Mouse (Mus musculus): Measurements from ENCODE around the gene Mcpt8. TPM values are rescaled to one million over a fixed set of nuclear protein-coding genes. Genes with fewer than 3 reads are reported as not detected.
"Not testable (repeated sequence)": the region's sequence is repeated elsewhere in the genome, so short reads cannot be mapped to it uniquely, and the experiment has no call there.

Mcpt8 gene
- not detected in 2 replicates for polyA plus RNA-seq (2016; fragmentation: Nextera tagmentation; extraction: Ambion mirVana)

- Histone ChIP-seq H3K9me3 (no peaks in the 10 kb centered on the region), H3K4me1 (replicated peaks) (no peaks in the 10 kb centered on the region), H3K27me3 (no peaks in the 10 kb centered on the region), H3K4me3 (replicated peaks) (no peak within 1 kb of the TSS), H3K9ac (replicated peaks) (no peak within 1 kb of the TSS), H3K36me3 (no peaks in the 10 kb centered on the region), H3K27ac (no peak within 1 kb of the TSS), H3K4me2 (no peak within 1 kb of the TSS)
- WGBS = 98% methylated on average over 2 of the region's 2 CpGs
- ATAC-seq (ENCODE audit: insufficient number of reproducible peaks, insufficient read depth, low FRiP score, low TSS enrichment, low read depth) = no peak
Observed at GRCm38 (mm10) chr14:56085167-56085566, at the start of gene Mcpt8. TSS of gene Mcpt8 (minus strand) at chr14:56085273.

- not testable (repeated sequence) for H3K9ac ChIP-seq (replicated peaks); H3K36me3 ChIP-seq; H3K27ac ChIP-seq; ATAC-seq (ENCODE audit: insufficient number of reproducible peaks, insufficient read depth, low FRiP score, low TSS enrichment, low read depth); H3K4me3 ChIP-seq (replicated peaks); H3K4me1 ChIP-seq (replicated peaks); H3K9me3 ChIP-seq; H3K4me2 ChIP-seq; H3K27me3 ChIP-seq
- 93% methylated on average over 1 of the region's 1 CpGs for WGBS
Observed at GRCm38 (mm10) chr14:56133675-56134074, 48.6 kb upstream of the Mcpt8 start.

- WGBS = 80% methylated on average over 2 of the region's 2 CpGs
- H3K4me1 ChIP-seq (replicated peaks) = not testable (repeated sequence)
Observed at GRCm38 (mm10) chr14:56132508-56132907, 47.4 kb upstream of the Mcpt8 start, which contains the start of gene Gzmd. TSS of gene Gzmd (minus strand) at chr14:56132608.

GRCm38 (mm10) chr14:56128341-56128740, 43.3 kb upstream of the Mcpt8 start:
- ATAC-seq (ENCODE audit: insufficient number of reproducible peaks, insufficient read depth, low FRiP score, low TSS enrichment, low read depth) = no peak
- Histone ChIP-seq H3K9ac (replicated peaks) (no peak overlapping the region), H3K27ac (no peak overlapping the region), H3K36me3 (no peaks in the 10 kb centered on the region), H3K4me1 (replicated peaks) (no peaks in the 10 kb centered on the region), H3K4me3 (replicated peaks) (no peak overlapping the region), H3K4me2 (no peak overlapping the region), H3K27me3 (no peaks in the 10 kb centered on the region), H3K9me3 (no peaks in the 10 kb centered on the region)
- WGBS = 36% methylated on average over 3 of the region's 3 CpGs

More at GRCm38 (mm10) chr14:56132508-56132907, 47.4 kb upstream of the Mcpt8 start, which contains the start of gene Gzmd:
- not testable (repeated sequence) for H3K4me2 ChIP-seq; H3K36me3 ChIP-seq; H3K9me3 ChIP-seq; H3K9ac ChIP-seq (replicated peaks); H3K27me3 ChIP-seq; ATAC-seq (ENCODE audit: insufficient number of reproducible peaks, insufficient read depth, low FRiP score, low TSS enrichment, low read depth); H3K4me3 ChIP-seq (replicated peaks); H3K27ac ChIP-seq

GRCm38 (mm10) chr14:56123516-56123915, 38.4 kb upstream of the Mcpt8 start:
- Histone ChIP-seq H3K27ac (no peak overlapping the region), H3K27me3 (no peaks in the 10 kb centered on the region), H3K4me3 (replicated peaks) (no peak overlapping the region), H3K9me3 (no peaks in the 10 kb centered on the region), H3K9ac (replicated peaks) (no peak overlapping the region), H3K36me3 (no peaks in the 10 kb centered on the region), H3K4me1 (replicated peaks) (no peaks in the 10 kb centered on the region), H3K4me2 (no peak overlapping the region)
- ATAC-seq (ENCODE audit: insufficient number of reproducible peaks, insufficient read depth, low FRiP score, low TSS enrichment, low read depth) = no peak
- 87% methylated on average over 3 of the region's 3 CpGs for WGBS

- ATAC-seq (ENCODE audit: insufficient number of reproducible peaks, insufficient read depth, low FRiP score, low TSS enrichment, low read depth) = no peak
- H3K36me3 ChIP-seq = no peaks in the 10 kb centered on the region
- no peak within 1 kb of the TSS for H3K4me3 ChIP-seq (replicated peaks)
- H3K4me1 ChIP-seq (replicated peaks) = no peaks in the 10 kb centered on the region
- H3K9ac ChIP-seq (replicated peaks) = no peak within 1 kb of the TSS
- no peak within 1 kb of the TSS for H3K4me2 ChIP-seq
- H3K27me3 ChIP-seq = no peaks in the 10 kb centered on the region
- no peak within 1 kb of the TSS for H3K27ac ChIP-seq
- no peaks in the 10 kb centered on the region for H3K9me3 ChIP-seq
Observed at GRCm38 (mm10) chr14:56120525-56120924, 35.5 kb upstream of the Mcpt8 start, which contains the start of gene Gzme. TSS of gene Gzme (minus strand) at chr14:56120625.

- H3K4me1 ChIP-seq (replicated peaks); H3K36me3 ChIP-seq; H3K27me3 ChIP-seq; ATAC-seq (ENCODE audit: insufficient number of reproducible peaks, insufficient read depth, low FRiP score, low TSS enrichment, low read depth); H3K4me3 ChIP-seq (replicated peaks); H3K4me2 ChIP-seq; H3K9ac ChIP-seq (replicated peaks); H3K9me3 ChIP-seq; H3K27ac ChIP-seq: not testable (repeated sequence)
- 90% methylated on average over 33 of the region's 33 CpGs for WGBS
Observed at GRCm38 (mm10) chr14:56115531-56116310, 30.6 kb upstream of the Mcpt8 start.

GRCm38 (mm10) chr14:56105447-56106180, 20.5 kb upstream of the Mcpt8 start:
- ATAC-seq (ENCODE audit: insufficient number of reproducible peaks, insufficient read depth, low FRiP score, low TSS enrichment, low read depth) = no peak
- 83% methylated on average over 13 of the region's 13 CpGs for WGBS
- no peaks in the 10 kb centered on the region for H3K9me3 ChIP-seq
- H3K4me3 ChIP-seq (replicated peaks) = no peak overlapping the region
- no peak overlapping the region for H3K4me2 ChIP-seq
- H3K4me1 ChIP-seq (replicated peaks) = no peaks in the 10 kb centered on the region
- no peaks in the 10 kb centered on the region for H3K36me3 ChIP-seq
- no peak overlapping the region for H3K27ac ChIP-seq
- H3K9ac ChIP-seq (replicated peaks) = no peak overlapping the region
- H3K27me3 ChIP-seq = no peaks in the 10 kb centered on the region

GRCm38 (mm10) chr14:56105016-56105415, 19.9 kb upstream of the Mcpt8 start:
- H3K4me3 ChIP-seq (replicated peaks) = no peak overlapping the region
- no peaks in the 10 kb centered on the region for H3K9me3 ChIP-seq
- H3K4me2 ChIP-seq = no peak overlapping the region
- no peak for ATAC-seq (ENCODE audit: insufficient number of reproducible peaks, insufficient read depth, low FRiP score, low TSS enrichment, low read depth)
- H3K4me1 ChIP-seq (replicated peaks) = no peaks in the 10 kb centered on the region
- H3K9ac ChIP-seq (replicated peaks) = no peak overlapping the region
- H3K27me3 ChIP-seq = no peaks in the 10 kb centered on the region
- H3K27ac ChIP-seq = no peak overlapping the region
- no peaks in the 10 kb centered on the region for H3K36me3 ChIP-seq
- 88% methylated on average over 5 of the region's 5 CpGs for WGBS

- ATAC-seq (ENCODE audit: insufficient number of reproducible peaks, insufficient read depth, low FRiP score, low TSS enrichment, low read depth) = no peak
- no peak overlapping the region for H3K4me3 ChIP-seq (replicated peaks)
- H3K4me1 ChIP-seq (replicated peaks) = no peaks in the 10 kb centered on the region
- WGBS = 82% methylated on average over 3 of the region's 3 CpGs
- no peak overlapping the region for H3K4me2 ChIP-seq
- H3K9ac ChIP-seq (replicated peaks) = no peak overlapping the region
- no peaks in the 10 kb centered on the region for H3K36me3 ChIP-seq
- no peaks in the 10 kb centered on the region for H3K27me3 ChIP-seq
- no peak overlapping the region for H3K27ac ChIP-seq
- H3K9me3 ChIP-seq = no peaks in the 10 kb centered on the region
Observed at GRCm38 (mm10) chr14:56103452-56103851, 18.4 kb upstream of the Mcpt8 start.

- ATAC-seq (ENCODE audit: insufficient number of reproducible peaks, insufficient read depth, low FRiP score, low TSS enrichment, low read depth) = no peak
- Histone ChIP-seq H3K27me3 (no peaks in the 10 kb centered on the region), H3K4me3 (replicated peaks) (no peak within 1 kb of the TSS), H3K36me3 (no peaks in the 10 kb centered on the region), H3K27ac (no peak within 1 kb of the TSS), H3K4me1 (replicated peaks) (no peaks in the 10 kb centered on the region), H3K4me2 (no peak within 1 kb of the TSS), H3K9me3 (no peaks in the 10 kb centered on the region), H3K9ac (replicated peaks) (no peak within 1 kb of the TSS)
- 78% methylated on average over 10 of the region's 10 CpGs for WGBS
Observed at GRCm38 (mm10) chr14:56102386-56102785, 17.3 kb upstream of the Mcpt8 start, which contains the start of gene Ctsg. TSS of gene Ctsg (minus strand) at chr14:56102574.
